Mouse (Mus musculus) left cerebral cortex, adult 2 months (tissue): Measurements from ENCODE around the gene Jpt2. TPM values are rescaled to one million over a fixed set of nuclear protein-coding genes. Genes with fewer than 3 reads are reported as not detected.
"Not testable (repeated sequence)": the region's sequence is repeated elsewhere in the genome, so short reads cannot be mapped to it uniquely, and the experiment has no call there.

Experiments used
- DNase-seq, 2 experiments: peaks; one replicate each; pipeline ENCODE4 v3.0.0; 2021 to 2022; ENCODE audit warnings: low spot score in 2 of 2, mixed read lengths in 1 of 2; ENCODE audit errors: extremely low spot score in 1 of 2
- H3K27ac ChIP-seq: fragments of 200-600 bp; 2 replicates; pipeline ENCODE4 v1.8.1; 2022
- H3K4me3 ChIP-seq: fragments of 200-600 bp; 2 replicates; pipeline ENCODE4 v1.8.1; 2022
- CTCF ChIP-seq: fragments of 200-600 bp; IDR thresholded peaks from 2 replicates; pipeline ENCODE4 v1.8.1; 2022; ENCODE audit warnings: antibody characterized with exemption, mild to moderate bottlenecking, moderate library complexity
- intact Hi-C: fragments of 180-260 bp; cut with DNase I; formaldehyde crosslinking; loops from one replicate; pipeline ENCODE4 v1.15.1; 2025
- total RNA-seq, 2 experiments: library from RNA; stranded (reverse); gene quantifications; 2 replicates each; pipeline ENCODE4 v1.2.3; 2021

The Jpt2 gene
- total RNA-seq, 2 experiments from 2014 or later = 5.3 to 6.9 TPM

DNA sequence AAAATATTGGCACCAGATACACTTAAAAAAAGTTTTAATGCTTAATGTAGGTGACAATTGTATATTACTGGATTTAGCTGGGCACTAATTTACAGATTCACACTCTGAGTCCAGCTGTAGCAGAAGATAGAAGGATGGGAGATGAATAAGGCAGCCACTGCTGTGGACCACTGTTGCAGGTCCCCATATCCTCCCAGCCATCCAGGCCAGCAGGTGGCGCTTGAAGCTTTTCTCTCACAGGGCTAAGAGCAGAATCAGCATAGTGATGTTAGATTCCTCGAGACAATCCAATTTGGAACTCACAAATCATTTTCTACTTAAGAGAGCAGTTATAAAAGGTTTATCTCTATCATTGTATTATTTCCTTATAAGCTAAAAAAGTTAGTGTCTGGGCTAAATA lies 18.0 kb downstream of the Jpt2 start:
- H3K27ac ChIP-seq, H3K4me3 ChIP-seq: not testable (repeated sequence)
- TF ChIP-seq CTCF = peak; percentile 69
- intact Hi-C loops = loop anchor here (2.0 kb wide), 1 partner anchor 74 kb away; the partner anchor contains the start of gene Ift140
- DNase-seq = peak; percentile 24 to 31

DNA sequence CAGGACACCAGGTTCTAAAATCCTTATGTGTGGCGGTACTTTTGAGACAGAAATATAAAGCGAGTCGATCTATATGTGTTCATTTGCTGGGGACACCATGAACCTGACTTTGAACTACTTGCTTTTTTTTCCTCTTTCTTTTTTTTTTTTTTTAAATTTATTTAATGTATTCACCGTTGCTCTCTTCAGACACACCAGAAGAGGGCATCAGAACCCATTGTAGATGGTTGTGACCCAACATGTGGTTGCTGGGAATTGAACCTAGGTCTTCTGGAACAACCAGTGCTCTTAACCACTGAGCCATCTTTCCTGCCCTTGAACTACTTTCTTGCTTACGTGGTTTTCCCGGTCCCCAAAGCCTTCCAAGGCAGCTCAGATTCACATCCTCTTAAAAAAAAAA lies 23.2 kb downstream of the Jpt2 start:
- intact Hi-C loops = no loop called here
- no peak for DNase-seq
- TF ChIP-seq CTCF = peak; percentile 28
- Histone ChIP-seq H3K27ac (peak overlapping the region; percentile 91), H3K4me3 (peak overlapping the region; percentile 68)

DNA sequence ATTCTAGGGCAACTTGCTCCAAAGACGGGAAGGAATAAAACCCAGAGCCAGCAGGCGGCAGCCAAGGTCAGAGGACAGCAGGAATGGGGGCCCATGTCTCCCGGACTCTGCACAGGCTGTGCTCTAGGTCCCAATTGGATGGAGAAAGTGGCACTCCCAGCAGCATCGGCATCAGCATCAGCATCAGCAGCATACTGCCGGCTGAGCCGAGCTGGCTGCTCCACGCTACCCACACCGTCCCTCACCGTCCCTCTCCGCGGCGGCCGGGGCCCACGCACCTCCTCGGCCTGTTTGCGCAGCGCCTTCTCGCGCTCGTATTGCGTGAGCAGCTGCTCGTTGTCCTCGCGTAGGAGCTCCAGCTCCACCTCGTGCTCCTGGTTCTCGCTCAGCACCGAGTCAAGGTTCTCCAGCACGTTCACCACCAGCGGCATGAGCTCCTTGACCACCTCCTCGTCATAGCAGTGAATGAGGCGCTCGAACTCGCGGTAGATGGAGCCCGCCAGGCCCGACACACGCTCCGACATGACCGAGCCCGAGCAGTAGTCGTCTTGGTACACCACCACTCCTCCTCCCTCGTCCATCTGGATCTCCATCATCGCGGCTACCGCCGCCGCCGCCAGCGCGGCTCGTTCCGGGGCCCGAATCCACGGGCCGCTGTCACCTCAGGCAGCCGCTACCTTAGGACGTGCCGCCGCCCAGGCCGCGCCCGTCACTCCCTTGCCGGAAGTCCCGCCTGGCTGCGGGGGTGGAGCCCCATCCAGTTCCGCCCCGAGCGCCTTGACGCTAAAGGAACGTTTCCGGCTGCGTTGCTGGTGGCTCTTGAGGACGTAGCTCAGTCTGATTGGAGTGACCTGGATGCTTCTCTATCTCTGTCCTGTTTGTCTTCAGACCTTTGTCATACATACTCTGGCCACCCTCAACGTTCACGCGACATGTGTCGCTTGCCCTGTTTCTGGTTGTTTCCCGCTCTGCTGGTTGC lies 23.9 kb downstream of the Jpt2 start, which contains the start of gene Mapk8ip3:
TSS of gene Mapk8ip3 (minus strand) at position 719 of the 979 bp plus-strand sequence.
- peak; percentile 95 to 96 for DNase-seq
- H3K4me3 ChIP-seq = peak within 1 kb of the TSS; percentile 68
- no peak; the same call in 1 of the 2 replicates for TF ChIP-seq CTCF
- H3K27ac ChIP-seq = peak within 1 kb of the TSS; percentile 91
- intact Hi-C loops = no loop called here

DNA sequence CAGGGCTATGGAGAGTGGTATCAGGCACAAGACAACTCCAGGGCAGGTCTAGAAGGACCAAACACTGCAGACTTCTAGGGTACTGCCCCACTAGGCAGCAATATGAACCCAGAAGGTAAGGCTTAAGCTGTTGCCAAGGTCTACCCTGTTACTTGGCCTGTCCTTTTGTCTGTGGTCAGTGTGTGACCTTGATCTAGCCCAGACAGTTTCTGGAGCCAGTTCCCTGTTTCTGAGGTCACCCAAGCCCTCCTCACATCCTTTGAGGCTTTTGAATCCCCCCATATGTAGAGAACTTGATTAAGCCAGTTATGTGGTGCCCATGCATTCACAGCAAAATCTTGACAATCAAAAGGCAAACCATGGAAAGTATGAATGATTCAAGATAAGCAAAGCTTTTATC lies 24.8 kb downstream of the Jpt2 start:
- Histone ChIP-seq H3K27ac (peak overlapping the region; percentile 91), H3K4me3 (peak overlapping the region; percentile 68)
- intact Hi-C loops = no loop called here
- TF ChIP-seq CTCF = no peak
- DNase-seq = no peak

DNA sequence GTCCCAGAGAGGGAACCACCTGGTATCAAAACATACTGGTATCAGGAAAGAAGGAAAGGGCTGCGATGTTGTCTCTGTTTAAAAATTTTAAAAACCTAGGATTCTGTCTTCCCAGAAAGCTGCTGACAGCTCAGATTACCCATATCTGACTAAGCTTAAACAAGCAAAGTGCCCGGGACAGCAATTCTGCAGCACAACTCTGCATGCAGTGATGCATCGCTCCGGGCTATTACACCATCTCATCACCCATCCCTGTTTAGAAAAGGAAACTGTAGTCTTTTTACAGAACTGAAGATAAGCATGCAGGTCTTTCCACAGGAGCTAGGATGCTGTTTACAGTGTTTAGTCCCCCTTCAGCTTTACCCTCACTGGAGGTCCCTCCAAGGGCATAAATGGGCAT lies 25.6 kb downstream of the Jpt2 start:
- Histone ChIP-seq H3K27ac (no peak overlapping the region), H3K4me3 (peak overlapping the region; percentile 68)
- no peak for TF ChIP-seq CTCF
- no peak for DNase-seq
- intact Hi-C loops = no loop called here

DNA sequence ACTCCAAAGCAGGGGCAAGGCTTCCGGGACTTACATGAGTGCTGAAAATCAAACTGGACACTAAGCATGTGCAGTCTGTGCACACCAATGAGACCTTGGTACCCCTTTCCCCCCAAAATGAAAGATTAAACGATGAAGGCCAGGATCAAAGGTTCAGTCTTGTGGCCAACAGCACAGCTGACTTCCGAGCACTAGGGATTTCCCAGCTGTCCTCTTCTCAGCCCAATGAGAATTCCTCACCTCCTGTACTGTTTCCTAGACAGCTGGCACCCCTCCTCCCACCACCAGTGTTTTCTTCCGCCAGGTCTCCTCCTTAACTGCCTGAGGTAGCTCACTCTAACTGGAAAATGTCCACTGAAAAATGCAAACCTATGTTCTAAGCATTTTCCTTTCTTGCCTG lies 27.3 kb downstream of the Jpt2 start:
- intact Hi-C loops = no loop called here
- DNase-seq = no peak
- TF ChIP-seq CTCF = no peak
- no peak overlapping the region for H3K27ac ChIP-seq
- no peak overlapping the region for H3K4me3 ChIP-seq

DNA sequence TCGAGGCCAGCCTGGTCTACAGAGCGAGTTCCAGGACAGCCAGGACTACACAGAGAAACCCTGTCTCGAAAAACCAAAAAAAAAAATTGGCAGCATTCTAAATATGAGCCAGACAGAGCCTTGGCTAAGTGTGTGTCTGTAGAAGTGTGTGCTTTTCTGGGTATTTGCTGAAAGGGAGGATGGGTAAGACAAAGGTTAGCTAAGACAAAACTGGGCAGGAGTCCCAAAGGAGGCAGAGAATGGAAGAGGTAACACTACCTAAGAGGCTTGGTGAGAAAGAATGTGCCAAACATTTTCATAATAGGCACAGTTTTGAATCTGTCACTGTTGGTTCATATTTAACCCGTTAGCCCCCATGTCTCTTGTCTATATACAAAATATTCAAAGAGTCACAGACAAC lies 28.1 kb downstream of the Jpt2 start:
- intact Hi-C loops = no loop called here
- Histone ChIP-seq H3K27ac (no peak overlapping the region), H3K4me3 (no peak overlapping the region)
- no peak for TF ChIP-seq CTCF
- no peak for DNase-seq

DNA sequence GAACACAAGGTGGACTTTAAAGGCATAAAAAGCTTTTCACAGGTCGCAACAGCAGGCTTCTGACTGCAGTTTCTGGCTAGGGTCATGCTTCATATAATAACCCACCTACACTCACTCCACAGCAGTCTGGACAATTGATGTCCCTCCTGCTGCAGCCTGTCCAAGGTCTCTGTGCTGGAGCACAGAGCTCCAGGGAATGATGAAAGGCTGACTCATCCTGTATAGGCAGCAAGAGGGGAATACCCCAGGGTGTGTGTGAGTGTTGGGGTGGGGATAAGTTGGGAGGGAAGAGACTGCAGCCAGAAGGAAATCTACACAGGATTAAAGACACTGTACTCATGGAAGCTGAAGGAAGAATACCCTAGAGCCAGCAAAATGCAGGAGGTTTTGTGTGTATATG lies 31.0 kb downstream of the Jpt2 start:
- Histone ChIP-seq H3K4me3 (no peak overlapping the region), H3K27ac (no peak overlapping the region)
- TF ChIP-seq CTCF = no peak
- DNase-seq = no peak
- intact Hi-C loops = no loop called here

DNA sequence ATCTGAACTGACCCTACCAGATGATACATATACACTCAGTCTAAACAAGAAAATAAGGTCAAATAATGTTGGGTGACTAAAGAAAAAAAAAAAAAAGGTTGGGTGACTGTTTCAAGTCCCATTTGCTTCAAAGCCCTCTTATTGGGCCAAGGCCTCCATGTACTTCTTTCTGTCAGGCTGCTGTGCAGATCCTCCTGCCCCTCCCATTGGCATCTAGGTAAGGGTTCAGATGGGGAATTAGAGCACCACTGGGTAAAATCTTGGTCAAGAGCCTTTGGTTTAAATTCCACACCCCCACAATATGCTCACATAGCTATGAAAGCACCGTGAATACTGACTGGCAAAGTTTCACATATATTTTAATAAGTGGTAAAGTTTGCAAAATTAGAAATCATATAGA lies 37.2 kb downstream of the Jpt2 start:
- Histone ChIP-seq H3K27ac (no peak overlapping the region), H3K4me3 (no peak overlapping the region)
- no peak for TF ChIP-seq CTCF
- no peak for DNase-seq
- intact Hi-C loops = no loop called here

DNA sequence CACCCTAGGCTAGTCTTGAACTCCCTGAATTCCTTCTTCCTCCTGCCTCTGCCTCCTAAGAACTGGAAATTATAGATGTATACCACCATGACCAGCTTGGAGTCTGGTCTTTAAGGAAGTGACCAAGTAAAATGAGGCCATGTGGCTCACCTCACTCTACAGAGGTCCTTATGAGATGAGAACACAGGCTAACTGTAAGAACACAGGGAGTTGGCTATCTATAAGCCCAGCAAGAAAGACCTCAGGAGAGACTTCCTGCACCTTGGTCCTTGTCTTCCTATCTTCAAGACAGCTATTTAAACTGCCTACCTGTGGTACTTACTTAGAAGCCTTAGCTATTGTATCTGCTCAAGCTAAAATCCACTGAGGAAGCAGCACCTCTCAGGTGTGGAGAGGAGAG lies 46.5 kb downstream of the Jpt2 start:
- no peak overlapping the region for H3K27ac ChIP-seq
- no peak for TF ChIP-seq CTCF
- H3K4me3 ChIP-seq = no peak overlapping the region
- DNase-seq = no peak
- intact Hi-C loops = no loop called here

DNA sequence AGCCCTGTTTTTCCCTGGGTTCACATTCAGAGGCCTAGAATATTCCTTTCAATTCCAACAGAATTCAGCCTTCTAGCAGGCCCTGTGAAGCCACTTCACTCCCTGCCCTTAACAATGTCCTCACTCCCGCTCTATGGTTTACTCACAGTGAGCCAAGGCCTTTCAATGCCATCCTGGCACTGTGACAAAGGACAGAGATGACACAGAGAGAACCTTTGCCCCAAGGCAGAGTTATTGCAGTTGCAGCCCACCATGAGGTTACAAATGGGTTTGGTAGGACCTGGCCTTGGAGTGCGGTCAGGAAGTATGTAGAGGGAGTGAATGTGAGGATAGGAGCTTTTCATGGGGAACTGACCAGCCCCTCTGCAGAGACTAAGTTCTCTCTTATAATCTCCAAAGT lies 52.9 kb downstream of the Jpt2 start:
- no peak for TF ChIP-seq CTCF
- no peak for DNase-seq
- Histone ChIP-seq H3K4me3 (no peak overlapping the region), H3K27ac (no peak overlapping the region)
- intact Hi-C loops = no loop called here

DNA sequence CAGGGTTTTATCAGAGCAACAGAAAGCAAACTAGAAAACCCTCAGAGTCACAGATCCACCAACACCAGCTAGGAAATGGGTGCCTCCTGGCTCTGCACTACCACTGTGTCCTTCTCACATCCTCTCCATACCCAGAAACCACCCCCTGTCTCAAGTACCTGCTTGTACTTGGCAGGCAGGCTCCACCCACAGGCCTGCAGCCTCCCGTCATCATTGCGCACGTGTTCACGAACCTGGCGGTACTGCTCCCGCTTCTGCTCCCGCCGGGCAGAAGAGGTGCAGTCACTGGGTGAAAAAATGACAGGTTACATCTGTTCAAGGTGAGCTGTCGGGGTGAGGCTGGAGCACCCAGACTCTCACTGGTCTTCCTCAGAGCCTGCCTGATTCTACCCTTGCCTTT lies 56.7 kb downstream of the Jpt2 start:
- Histone ChIP-seq H3K4me3 (no peak overlapping the region), H3K27ac (peak overlapping the region; percentile 44; the same call in 1 of the 2 replicates)
- no peak for DNase-seq
- intact Hi-C loops = no loop called here
- TF ChIP-seq CTCF = no peak
